Mouse (Mus musculus): Measurements from ENCODE around the gene Klhdc7a.

Gene Klhdc7a

GRCm38 (mm10) chr4:139960724-139961315 lies 7.0 kb downstream of the Klhdc7a start:
- no peak for DNase-seq (ENCODE audit: low read depth, low spot score)

- no peak for DNase-seq (ENCODE audit: low read depth, low spot score)
Measured at GRCm38 (mm10) chr4:139960086-139960713, 7.6 kb downstream of the Klhdc7a start.

GRCm38 (mm10) chr4:139959188-139959587 lies 8.6 kb downstream of the Klhdc7a start:
- DNase-seq (ENCODE audit: low read depth, low spot score), result no peak

GRCm38 (mm10) chr4:139950876-139951485 lies 16.8 kb downstream of the Klhdc7a start:
- no peak for DNase-seq (ENCODE audit: low read depth, low spot score)

GRCm38 (mm10) chr4:139950431-139950848 lies 17.4 kb downstream of the Klhdc7a start:
- no peak for DNase-seq (ENCODE audit: low read depth, low spot score)

- no peak for DNase-seq (ENCODE audit: low read depth, low spot score)
Measured at GRCm38 (mm10) chr4:139948591-139948990, 19.2 kb downstream of the Klhdc7a start.

- no peak for DNase-seq (ENCODE audit: low read depth, low spot score)
Measured at GRCm38 (mm10) chr4:139947341-139947740, 20.5 kb downstream of the Klhdc7a start.

GRCm38 (mm10) chr4:139941831-139942230 lies 26.0 kb downstream of the Klhdc7a start:
- DNase-seq (ENCODE audit: low read depth, low spot score), result no peak

GRCm38 (mm10) chr4:139935557-139935956 lies 32.3 kb downstream of the Klhdc7a start:
- DNase-seq (ENCODE audit: low read depth, low spot score), result no peak

GRCm38 (mm10) chr4:139932970-139933801 lies 34.6 kb downstream of the Klhdc7a start:
- DNase-seq (ENCODE audit: low read depth, low spot score), result no peak

GRCm38 (mm10) chr4:139931790-139932510 lies 35.9 kb downstream of the Klhdc7a start:
- DNase-seq (ENCODE audit: low read depth, low spot score), result no peak

GRCm38 (mm10) chr4:139930885-139931284 lies 36.9 kb downstream of the Klhdc7a start:
- no peak for DNase-seq (ENCODE audit: low read depth, low spot score)

GRCm38 (mm10) chr4:139926161-139926561 lies 41.7 kb downstream of the Klhdc7a start:
- DNase-seq (ENCODE audit: low read depth, low spot score), result no peak

- DNase-seq (ENCODE audit: low read depth, low spot score), result no peak
Measured at GRCm38 (mm10) chr4:139925275-139926160, 42.3 kb downstream of the Klhdc7a start.

- no peak for DNase-seq (ENCODE audit: low read depth, low spot score)
Measured at GRCm38 (mm10) chr4:139916731-139917130, 51.1 kb downstream of the Klhdc7a start.
